Mouse (Mus musculus) intestine, postnatal 0 days (tissue): ENCODE results near the gene Gpalpp1. TPM values are rescaled to one million over a fixed set of nuclear protein-coding genes. Genes with fewer than 3 reads are reported as not detected.

ENCODE experiments used
- ATAC-seq: fragments of 200-750 bp; cut with Nextera tagmentation; 2 replicates; pipeline ENCODE4 v1.8.0; 2017; ENCODE audit warnings: mild to moderate bottlenecking, moderate TSS enrichment, moderate library complexity
- H3K27ac ChIP-seq: fragments of 300-500 bp; sonication (generic); 2 replicates; pipeline ENCODE4 v1.5.1; 2014; ENCODE audit warnings: mild to moderate bottlenecking, low read depth, low read length, moderate library complexity
- H3K27me3 ChIP-seq: fragments of 300-500 bp; sonication (generic); replicated peaks from 2 replicates; pipeline ENCODE4 v1.6.1; 2014; ENCODE audit warnings: low read length, mixed read lengths; ENCODE audit not compliant: control insufficient read depth, insufficient read depth
- H3K36me3 ChIP-seq: fragments of 300-500 bp; sonication (generic); 2 replicates; pipeline ENCODE4 v1.6.1; 2014; ENCODE audit warnings: mild to moderate bottlenecking, moderate library complexity; ENCODE audit not compliant: control insufficient read depth, insufficient read depth
- H3K4me1 ChIP-seq: fragments of 300-500 bp; sonication (generic); replicated peaks from 2 replicates; pipeline ENCODE4 v1.6.1; 2014; ENCODE audit warnings: antibody characterized with exemption, low read length, mixed read lengths; ENCODE audit not compliant: control insufficient read depth, insufficient read depth
- H3K4me2 ChIP-seq: fragments of 300-500 bp; sonication (generic); replicated peaks from 2 replicates; pipeline ENCODE4 v1.6.1; 2014; ENCODE audit warnings: low read depth, mild to moderate bottlenecking, moderate library complexity
- H3K4me3 ChIP-seq: fragments of 300-500 bp; sonication (generic); 2 replicates; pipeline ENCODE4 v1.5.1; 2014; ENCODE audit warnings: low read depth, low read length
- H3K9ac ChIP-seq: fragments of 300-500 bp; sonication (generic); 2 replicates; pipeline ENCODE4 v1.6.1; 2014; ENCODE audit warnings: mild to moderate bottlenecking, low read depth, low read length
- H3K9me3 ChIP-seq: fragments of 300-500 bp; sonication (generic); 2 replicates; pipeline ENCODE4 v1.6.1; 2016; ENCODE audit warnings: mixed run types; ENCODE audit not compliant: control insufficient read depth
- CTCF ChIP-seq: sonication (generic); IDR thresholded peaks from 2 replicates; pipeline ENCODE4 v1.5.1; 2016; ENCODE audit warnings: low read depth, mild to moderate bottlenecking, control low read depth, antibody characterized with exemption, moderate library complexity
- WGBS: fragments of 180-500 bp; shearing (Covaris S2); extraction: QIAGEN DNeasy Blood & Tissue Kit; methylation state at CpG from one replicate; pipeline ENCODE4 v1.1.7; 2014; 5-methylcytosine and 5-hydroxymethylcytosine counted together
- polyA plus RNA-seq: library from polyadenylated mRNA; unstranded; fragments of >200 nt; fragmentation: Nextera tagmentation; extraction: Ambion mirVana; gene quantifications from 2 replicates; pipeline ENCODE4 v1.2.1, GENCODE M21; 2015

Gpalpp1 gene
- polyA plus RNA-seq, 1 experiment from 2014 or later, result 5.8 TPM

GRCm38 (mm10) chr14:76051966-76052365 is 58.6 kb downstream of the Gpalpp1 start:
- Histone ChIP-seq H3K9me3 (no peaks in the 10 kb centered on the region), H3K4me1 (no peaks in the 10 kb centered on the region), H3K9ac (no peak overlapping the region), H3K27ac (no peak overlapping the region), H3K4me3 (no peak overlapping the region), H3K27me3 (no peaks in the 10 kb centered on the region), H3K36me3 (no peaks in the 10 kb centered on the region), H3K4me2 (no peak overlapping the region)
- no peak for ATAC-seq
- 82% methylated on average over 7 of the region's 7 CpGs for WGBS
- TF ChIP-seq CTCF, result no peak

DNA sequence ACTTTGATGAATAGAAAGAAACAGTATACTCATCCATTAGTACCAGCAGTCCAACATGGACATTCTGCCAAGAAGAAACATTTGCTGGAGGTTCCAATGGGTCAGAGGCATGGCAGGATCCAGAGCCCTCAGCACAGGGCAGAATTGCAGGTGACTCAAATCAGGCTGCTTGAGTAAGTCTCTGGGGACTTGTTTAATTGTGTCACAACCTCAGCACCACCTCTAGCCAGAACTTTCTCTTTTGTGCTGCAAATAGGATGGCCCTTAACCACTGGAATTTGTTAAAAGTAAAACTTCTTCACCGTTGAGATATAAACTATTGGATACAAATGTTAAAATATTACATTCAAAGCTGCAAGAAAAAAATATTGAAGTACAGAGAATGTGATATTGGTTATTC is 64.8 kb downstream of the Gpalpp1 start:
- Histone ChIP-seq H3K27ac (no peak overlapping the region), H3K4me3 (no peak overlapping the region), H3K9me3 (no peaks in the 10 kb centered on the region), H3K4me1 (no peaks in the 10 kb centered on the region), H3K36me3 (no peaks in the 10 kb centered on the region), H3K27me3 (no peaks in the 10 kb centered on the region), H3K4me2 (no peak overlapping the region), H3K9ac (no peak overlapping the region)
- WGBS, result 60% methylated on average over 1 of the region's 1 CpGs
- TF ChIP-seq CTCF, result no peak
- ATAC-seq, result no peak

DNA sequence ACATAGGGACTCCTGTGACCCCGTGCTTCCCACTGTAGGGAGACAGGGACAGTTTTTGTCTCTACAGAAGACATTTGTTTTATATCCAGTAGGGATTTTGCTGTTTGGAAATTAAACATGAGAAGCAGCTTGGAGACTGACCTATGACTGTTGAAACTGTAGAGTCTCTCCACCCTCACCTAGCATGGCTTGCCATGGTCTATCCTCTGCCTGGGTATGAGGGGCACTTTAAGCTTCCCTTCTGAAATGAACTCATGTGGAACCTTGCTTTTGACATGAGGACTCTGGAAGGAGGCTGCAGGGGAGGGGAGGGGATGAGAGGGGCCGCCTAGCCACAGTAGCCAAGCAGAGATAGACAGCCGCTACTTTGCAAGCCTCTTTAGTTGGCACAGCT is 66.4 kb downstream of the Gpalpp1 start:
- no peaks in the 10 kb centered on the region for H3K27me3 ChIP-seq
- no peaks in the 10 kb centered on the region for H3K36me3 ChIP-seq
- no peaks in the 10 kb centered on the region for H3K9me3 ChIP-seq
- H3K4me2 ChIP-seq, result no peak overlapping the region
- no peaks in the 10 kb centered on the region for H3K4me1 ChIP-seq
- no peak for ATAC-seq
- 66% methylated on average over 3 of the region's 3 CpGs for WGBS
- H3K27ac ChIP-seq, result no peak overlapping the region
- no peak for TF ChIP-seq CTCF
- no peak overlapping the region for H3K9ac ChIP-seq
- H3K4me3 ChIP-seq, result no peak overlapping the region

- Histone ChIP-seq H3K4me1 (no peaks in the 10 kb centered on the region), H3K36me3 (no peaks in the 10 kb centered on the region), H3K4me3 (no peak overlapping the region), H3K27ac (no peak overlapping the region), H3K9me3 (no peaks in the 10 kb centered on the region), H3K4me2 (no peak overlapping the region), H3K9ac (no peak overlapping the region), H3K27me3 (no peaks in the 10 kb centered on the region)
- WGBS, result 80% methylated on average over 14 of the region's 14 CpGs
- TF ChIP-seq CTCF, result no peak
- no peak for ATAC-seq
Measured at GRCm38 (mm10) chr14:76043251-76044163, 67.1 kb downstream of the Gpalpp1 start.

Other genes starting within 250 kb of the Gpalpp1 start
- gene Kctd4, start 155.8 kb downstream of the Gpalpp1 start, polyA plus RNA-seq, result 0.39 and 0.50 TPM in 2 replicates
- gene Gtf2f2, start 99.9 kb downstream of the Gpalpp1 start, polyA plus RNA-seq, result 25.8 and 26.2 TPM in 2 replicates
- 7.5 and 8.6 TPM in 2 replicates for gene Nufip1, start 131 bp upstream of the Gpalpp1 start, polyA plus RNA-seq